Mouse (Mus musculus) spleen, adult 2 months (tissue): ENCODE measurements around the gene Rab30. TPM values are rescaled to one million over a fixed set of nuclear protein-coding genes. Genes with fewer than 3 reads are reported as not detected.

Experiments used
- DNase-seq, 2 experiments: peaks; one replicate each; pipeline versions ENCODE4 v3.0.0 to v3.0.0-alpha.2; 2012 to 2021; ENCODE audit warnings: low spot score in 2 of 2, low read depth in 1 of 2
- H3K27ac ChIP-seq: fragments of 200-500 bp; 2 replicates; pipeline ENCODE4 v1.5.1; 2012; ENCODE audit warnings: low read length, inconsistent platforms; ENCODE audit not compliant: insufficient read depth
- H3K27me3 ChIP-seq: fragments of 200-500 bp; 2 replicates; pipeline ENCODE4 v1.6.1; 2012; ENCODE audit warnings: mild to moderate bottlenecking, moderate library complexity, low read length, inconsistent platforms; ENCODE audit not compliant: control insufficient read depth, insufficient read depth
- H3K36me3 ChIP-seq: fragments of 200-500 bp; 2 replicates; pipeline ENCODE4 v1.6.1; 2012; ENCODE audit warnings: mild to moderate bottlenecking, low read length, inconsistent platforms; ENCODE audit not compliant: control insufficient read depth, insufficient read depth
- H3K4me1 ChIP-seq: fragments of 200-500 bp; 2 replicates; pipeline ENCODE4 v1.6.1; 2011; ENCODE audit warnings: inconsistent platforms; ENCODE audit not compliant: control insufficient read depth, insufficient read depth, insufficient read length
- H3K4me3 ChIP-seq: fragments of 200-500 bp; 2 replicates; pipeline ENCODE4 v1.5.1; 2011; ENCODE audit warnings: mild to moderate bottlenecking, inconsistent platforms; ENCODE audit not compliant: insufficient read depth, insufficient read length; ENCODE audit errors: extremely low read depth
- CTCF ChIP-seq: fragments of 200-500 bp; IDR thresholded peaks from 2 replicates; pipeline ENCODE4 v1.5.1; 2011; ENCODE audit warnings: mild to moderate bottlenecking, inconsistent platforms; ENCODE audit not compliant: insufficient read depth, insufficient read length, insufficient replicate concordance; ENCODE audit errors: extremely low read depth
- POLR2A ChIP-seq: fragments of 200-500 bp; IDR thresholded peaks from 2 replicates; pipeline ENCODE4 v1.6.1; 2011; ENCODE audit warnings: low read depth, low read length, inconsistent platforms
- WGBS: fragments of 180-500 bp; shearing (Covaris S2); methylation state at CpG from one replicate; pipeline ENCODE4 v1.1.7; 2018; 5-methylcytosine and 5-hydroxymethylcytosine counted together
- polyA plus RNA-seq: library from polyadenylated mRNA; depleted of rRNA; stranded (reverse); fragments of >200 nt; gene quantifications from 2 replicates; pipeline ENCODE4 v1.2.3, GENCODE M21; 2012

Gene Rab30
- polyA plus RNA-seq, 1 experiment = 4.2 TPM

DNA sequence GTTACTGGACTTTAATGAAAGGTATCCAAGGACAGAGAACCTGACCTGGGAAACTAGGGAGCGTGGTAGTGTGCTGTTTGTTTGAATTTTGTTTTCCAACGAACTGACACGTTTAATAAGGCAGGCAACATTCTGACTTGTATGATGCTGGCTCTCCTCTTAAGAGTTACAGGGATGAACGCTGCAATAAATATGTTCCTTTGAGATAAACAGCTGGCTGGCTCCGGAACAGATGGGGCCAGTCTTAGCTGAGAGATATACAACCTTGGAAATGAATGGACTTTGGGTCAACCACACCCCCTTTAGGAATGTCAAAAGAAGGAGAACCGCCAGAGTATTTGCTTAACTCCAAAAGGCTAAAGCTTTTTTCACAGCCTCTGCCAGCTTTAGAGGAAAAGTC, 1.4 kb downstream of the Rab30 start:
- H3K27me3 ChIP-seq = peaks cover 9% of the 10 kb centered on the region; the same call in 1 of the 2 replicates
- H3K36me3 ChIP-seq = 0 out of 2 replicates have a peak, but pooled peaks cover under 1% of the 10 kb centered on the region
- TF ChIP-seq CTCF (no peak), POLR2A (no peak)
- H3K4me1 ChIP-seq = peaks cover 3% of the 10 kb centered on the region
- H3K4me3 ChIP-seq = no peak overlapping the region
- no peak overlapping the region for H3K27ac ChIP-seq
- DNase-seq = no peak
- WGBS = 4% methylated on average over 6 of the region's 6 CpGs

DNA sequence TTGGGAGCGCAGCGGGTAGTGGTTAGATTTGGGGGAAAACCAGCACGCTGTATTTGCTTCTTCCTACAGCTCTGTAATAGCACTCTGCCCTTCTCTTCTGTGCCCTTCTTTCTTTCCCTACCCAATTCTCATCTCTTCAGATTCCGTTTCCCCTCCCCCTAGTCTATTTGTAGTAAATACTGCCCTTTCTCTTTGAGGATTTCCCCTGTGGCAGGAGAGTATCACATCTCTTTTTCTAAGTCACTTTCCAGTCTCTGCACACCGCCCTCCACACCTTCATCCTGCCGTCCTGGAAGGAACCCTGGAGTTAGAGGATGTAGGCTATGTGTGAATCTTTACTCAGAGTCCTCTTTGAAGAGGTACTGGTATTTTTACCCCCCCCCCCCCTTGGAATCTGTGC, 1.9 kb downstream of the Rab30 start:
- Histone ChIP-seq H3K4me3 (no peak overlapping the region), H3K27ac (no peak overlapping the region), H3K4me1 (peaks cover 3% of the 10 kb centered on the region), H3K27me3 (peaks cover 9% of the 10 kb centered on the region; the same call in 1 of the 2 replicates), H3K36me3 (no peaks in the 10 kb centered on the region)
- TF ChIP-seq POLR2A = no peak
- no peak for TF ChIP-seq CTCF
- 32% methylated on average over 6 of the region's 6 CpGs for WGBS
- no peak for DNase-seq

DNA sequence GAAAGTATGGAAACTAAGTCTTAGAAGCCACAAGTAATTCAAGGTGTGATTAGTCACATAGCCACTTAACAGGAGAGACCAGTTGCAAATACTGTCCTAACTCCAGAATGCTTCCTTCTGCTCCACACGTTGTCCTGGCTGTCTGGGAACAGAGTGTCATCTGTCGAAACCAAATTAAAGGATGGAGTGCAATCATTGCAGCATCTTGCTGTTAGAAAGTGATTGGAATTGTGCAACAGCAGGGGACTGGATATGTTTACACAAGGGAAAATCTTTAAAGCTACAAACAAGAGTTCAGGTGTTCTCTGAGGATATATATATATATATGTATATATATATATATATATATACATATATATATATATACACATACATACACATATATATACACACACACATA, 9.0 kb downstream of the Rab30 start:
- Histone ChIP-seq H3K4me1 (no peaks in the 10 kb centered on the region), H3K27ac (no peak overlapping the region), H3K36me3 (no peaks in the 10 kb centered on the region), H3K27me3 (no peaks in the 10 kb centered on the region), H3K4me3 (no peak overlapping the region)
- TF ChIP-seq POLR2A = no peak
- no peak for TF ChIP-seq CTCF
- 73% methylated on average over 2 of the region's 2 CpGs for WGBS
- DNase-seq = no peak

DNA sequence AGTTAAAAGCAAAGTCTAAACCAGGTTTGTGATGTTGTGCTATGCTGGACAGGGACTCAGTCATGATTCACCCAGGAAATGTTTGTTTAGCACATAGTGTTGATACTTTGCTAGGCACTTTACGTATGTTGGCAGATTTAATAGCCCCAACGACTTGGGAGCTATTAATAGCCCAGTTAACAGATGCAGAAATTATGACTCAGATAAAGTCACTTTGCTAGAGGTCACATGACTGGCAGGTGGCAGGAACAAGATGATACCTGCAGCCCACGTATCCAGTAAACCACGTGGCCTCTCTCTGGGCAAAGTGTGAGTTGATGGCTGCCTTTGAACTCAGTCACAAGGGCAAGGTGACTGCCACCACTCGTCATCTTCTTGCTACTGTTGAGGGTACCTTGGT, 16.7 kb downstream of the Rab30 start:
- no peaks in the 10 kb centered on the region for H3K4me1 ChIP-seq
- no peaks in the 10 kb centered on the region for H3K36me3 ChIP-seq
- 55% methylated on average over 5 of the region's 5 CpGs for WGBS
- peaks cover 2% of the 10 kb centered on the region; the same call in 1 of the 2 replicates for H3K27me3 ChIP-seq
- H3K27ac ChIP-seq = no peak overlapping the region
- no peak overlapping the region for H3K4me3 ChIP-seq
- no peak for DNase-seq
- TF ChIP-seq CTCF = no peak
- no peak for TF ChIP-seq POLR2A

DNA sequence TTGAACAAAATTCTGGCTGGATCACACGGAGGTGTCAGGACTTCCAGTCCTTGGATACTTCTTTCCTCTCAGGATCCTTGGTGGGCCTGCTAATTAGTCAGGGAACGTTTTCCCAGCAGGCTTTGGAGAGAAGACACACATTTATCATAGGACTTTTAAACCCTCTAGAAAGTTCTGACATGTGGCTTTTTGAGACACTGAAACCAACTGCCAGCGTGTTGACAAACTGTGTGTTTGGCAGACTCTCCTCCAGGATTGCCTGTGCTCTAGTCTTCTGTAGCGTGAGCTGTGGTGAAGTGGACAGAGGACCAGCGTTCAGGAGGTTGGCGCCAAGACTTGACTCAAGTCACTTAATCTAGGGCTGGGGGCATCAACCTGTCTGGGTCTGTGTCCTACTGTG, 19.2 kb downstream of the Rab30 start:
- Histone ChIP-seq H3K27ac (no peak overlapping the region), H3K4me1 (no peaks in the 10 kb centered on the region), H3K36me3 (no peaks in the 10 kb centered on the region), H3K27me3 (peaks cover 2% of the 10 kb centered on the region; the same call in 1 of the 2 replicates), H3K4me3 (no peak overlapping the region)
- no peak for TF ChIP-seq CTCF
- TF ChIP-seq POLR2A = no peak
- DNase-seq = no peak
- 89% methylated on average over 6 of the region's 6 CpGs for WGBS

DNA sequence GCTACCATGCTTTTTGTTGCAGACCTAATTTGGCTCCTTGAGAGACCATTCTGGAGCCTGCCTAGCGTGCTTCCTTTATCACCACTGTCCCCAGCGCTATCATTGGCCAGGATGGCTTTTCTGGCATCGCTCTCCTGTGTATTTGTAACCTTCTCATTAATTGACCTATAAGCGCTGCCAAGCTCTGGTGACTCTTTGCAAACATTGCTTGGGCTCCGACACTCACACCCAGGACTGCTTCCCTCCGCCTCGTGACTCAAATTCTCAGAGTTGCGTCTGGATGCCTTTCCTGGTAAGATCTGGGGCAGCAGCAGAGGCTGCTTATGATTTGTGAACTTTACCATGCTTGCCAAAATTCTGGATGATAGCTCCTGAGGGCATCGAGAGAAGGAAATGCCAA, 19.8 kb downstream of the Rab30 start:
- no peak overlapping the region for H3K4me3 ChIP-seq
- 87% methylated on average over 9 of the region's 9 CpGs for WGBS
- H3K27me3 ChIP-seq = peaks cover 2% of the 10 kb centered on the region; the same call in 1 of the 2 replicates
- no peaks in the 10 kb centered on the region for H3K36me3 ChIP-seq
- TF ChIP-seq CTCF = no peak
- no peak for TF ChIP-seq POLR2A
- no peak overlapping the region for H3K27ac ChIP-seq
- DNase-seq = no peak
- H3K4me1 ChIP-seq = no peaks in the 10 kb centered on the region

DNA sequence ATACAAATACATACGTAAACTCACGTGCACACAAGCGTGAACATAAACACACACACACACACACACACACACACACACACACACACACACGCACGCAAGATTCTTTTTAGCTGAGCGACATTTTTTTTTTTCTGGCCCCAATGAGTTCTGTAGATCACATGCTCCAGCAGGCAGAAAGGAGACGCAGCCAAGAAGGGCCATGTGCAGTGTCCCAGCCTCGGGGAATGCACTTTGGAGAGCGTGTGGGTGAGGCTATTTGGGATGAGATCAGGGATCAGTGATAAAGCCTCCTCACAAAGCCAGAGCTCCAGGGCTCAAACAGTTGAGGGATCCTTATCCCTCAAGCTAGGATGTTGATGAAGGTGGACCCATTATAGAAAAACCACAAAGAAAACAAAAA, 24.0 kb downstream of the Rab30 start:
- TF ChIP-seq POLR2A (no peak), CTCF (no peak)
- DNase-seq = no peak
- Histone ChIP-seq H3K4me3 (no peak overlapping the region), H3K4me1 (no peaks in the 10 kb centered on the region), H3K27me3 (no peaks in the 10 kb centered on the region), H3K27ac (no peak overlapping the region), H3K36me3 (no peaks in the 10 kb centered on the region)
- 86% methylated on average over 9 of the region's 9 CpGs for WGBS
